In genomic region chr5:98181686-98182602, GRCm38 (mm10) we compare ENCODE assay signal across 11 mouse cellular contexts. TPM values are rescaled to one million over a fixed set of nuclear protein-coding genes. Genes with fewer than 3 reads are reported as not detected.
A peak's percentile ranks its signal among the peaks of the same experiment; 100 is the strongest.
DNase-seq lines count a peak whose midpoint lies in the region; ATAC-seq and TF ChIP-seq lines count a peak whose summit lies in the region.
"Had no signal": no experiment of that assay in that cellular context is flagged by ENCODE, and none has a peak within 500 bp of the region (broad histone marks: within the 10 kb centered on the region; RNA-seq: fewer than 3 reads in every experiment).

No protein-coding gene starts in this region.

- 4% methylated on average over 16 of the region's 16 CpGs for WGBS in heart, embryonic 12.5 days
- WGBS in heart, adult 2 months = 17% methylated on average over 16 of the region's 16 CpGs
- WGBS in forebrain, postnatal 0 days = 4% methylated on average over 16 of the region's 16 CpGs
- WGBS in midbrain, embryonic 12.5 days = 1% methylated on average over 16 of the region's 16 CpGs

- TF ChIP-seq CTCF in heart, adult 2 months (IDR thresholded peaks at IDR 0.05) = no peak
- no peak for TF ChIP-seq CTCF in forebrain, postnatal 0 days (IDR thresholded peaks at IDR 0.05; ENCODE audit: low read depth)

- no peak overlapping the region for H3K4me2 ChIP-seq in heart, embryonic 12.5 days
- peak overlapping the region; percentile 83 for H3K4me2 ChIP-seq in forebrain, postnatal 0 days (ENCODE audit: low read depth)
- peak overlapping the region; percentile 51 for H3K4me2 ChIP-seq in midbrain, embryonic 12.5 days (replicated peaks)
- H3K4me2 ChIP-seq: liver, embryonic 15.5 days had no signal

- no peaks in the 10 kb centered on the region for H3K36me3 ChIP-seq in heart, embryonic 12.5 days
- no peaks in the 10 kb centered on the region for H3K36me3 ChIP-seq in heart, adult 2 months (ENCODE audit: control insufficient read depth, insufficient read depth, low read length)
- no peaks in the 10 kb centered on the region for H3K36me3 ChIP-seq in forebrain, postnatal 0 days (ENCODE audit: insufficient read depth)
- H3K36me3 ChIP-seq in midbrain, embryonic 12.5 days = no peaks in the 10 kb centered on the region
- H3K36me3 ChIP-seq: liver, embryonic 15.5 days had no signal

- no peak for DNase-seq in heart, adult 2 months
- peak; percentile 63 for DNase-seq in embryo, embryonic 10.5 days (ENCODE audit: low spot score)
- DNase-seq in forebrain, postnatal 0 days = peak; percentile 62
- no peak for DNase-seq in left cerebral cortex, postnatal 14 days (ENCODE audit: low spot score in 2 of 2)
- DNase-seq in adrenal gland, adult (ENCODE audit: inconsistent age in 2 of 2, low spot score in 1 of 2) = no peak
- DNase-seq: gastrocnemius, postnatal 10 days; kidney, postnatal 36 days had no signal

- H3K79me2 ChIP-seq in heart, adult 2 months (replicated peaks; ENCODE audit: control insufficient read depth, insufficient read depth, low read length) = no peaks in the 10 kb centered on the region

- no peak overlapping the region for H3K9ac ChIP-seq in heart, embryonic 12.5 days
- H3K9ac ChIP-seq in heart, adult 2 months (ENCODE audit: low read depth, low read length) = no peak overlapping the region
- H3K9ac ChIP-seq in forebrain, postnatal 0 days = peak overlapping the region; percentile 65
- peak overlapping the region; percentile 51 for H3K9ac ChIP-seq in midbrain, embryonic 12.5 days (replicated peaks)
- H3K9ac ChIP-seq: liver, embryonic 15.5 days had no signal

- ATAC-seq in heart, embryonic 12.5 days (ENCODE audit: insufficient number of reproducible peaks, low FRiP score) = no peak
- no peak for ATAC-seq in forebrain, postnatal 0 days
- peak; percentile 38 for ATAC-seq in midbrain, embryonic 12.5 days (ENCODE audit: low FRiP score, low read depth)
- ATAC-seq in frontal cortex, adult (ENCODE audit: low TSS enrichment) = no peak

- no peak for TF ChIP-seq POLR2A in heart, adult 2 months (IDR thresholded peaks at IDR 0.05; ENCODE audit: insufficient read depth, low read depth, low read length)

- no peak for TF ChIP-seq EP300 in heart, adult 2 months (IDR thresholded peaks at IDR 0.05; ENCODE audit: insufficient read depth, low read depth, low read length)

- intact Hi-C loops in heart, adult 2 months (cut with DNase I) = loop anchor here (5.0 to 10.0 kb wide), 2 partner anchors 145 to 477 kb away; partner anchors contain the start of gene Cfap299
- intact Hi-C loops in left cerebral cortex, postnatal 14 days (cut with DNase I) = loop anchor here (10.0 kb wide), 1 partner anchor 537 kb away; no protein-coding TSS in a partner anchor

- H3K4me3 ChIP-seq in heart, embryonic 12.5 days = peak overlapping the region; percentile 28; the same call in 1 of the 2 replicates
- H3K4me3 ChIP-seq in heart, adult 2 months = no peak overlapping the region; the same call in 1 of the 2 replicates
- peak overlapping the region; percentile 51 for H3K4me3 ChIP-seq in forebrain, postnatal 0 days (ENCODE audit: low read depth, low read length)
- H3K4me3 ChIP-seq in midbrain, embryonic 12.5 days = peak overlapping the region; percentile 42
- H3K4me3 ChIP-seq: liver, embryonic 15.5 days had no signal

- H3K9me3 ChIP-seq in heart, embryonic 12.5 days (replicated peaks) = no peaks in the 10 kb centered on the region
- no peaks in the 10 kb centered on the region for H3K9me3 ChIP-seq in forebrain, postnatal 0 days (ENCODE audit: low read length)
- no peaks in the 10 kb centered on the region for H3K9me3 ChIP-seq in midbrain, embryonic 12.5 days
- H3K9me3 ChIP-seq: liver, embryonic 15.5 days had no signal

- peaks cover 25% of the 10 kb centered on the region for H3K4me1 ChIP-seq in heart, embryonic 12.5 days (replicated peaks)
- no peaks in the 10 kb centered on the region; the same call in 1 of the 2 replicates for H3K4me1 ChIP-seq in heart, adult 2 months (ENCODE audit: control insufficient read depth, insufficient read depth, low read length)
- 0 out of 2 replicates have a peak, but pooled peaks cover 3% of the 10 kb centered on the region for H3K4me1 ChIP-seq in forebrain, postnatal 0 days (ENCODE audit: insufficient read depth)
- peaks cover 58% of the 10 kb centered on the region for H3K4me1 ChIP-seq in midbrain, embryonic 12.5 days

- no peak overlapping the region for H3K27ac ChIP-seq in heart, embryonic 12.5 days (ENCODE audit: poor library complexity, severe bottlenecking)
- no peak overlapping the region for H3K27ac ChIP-seq in heart, adult 2 months
- H3K27ac ChIP-seq in forebrain, postnatal 0 days (ENCODE audit: low read depth, low read length) = peak overlapping the region; percentile 81
- H3K27ac ChIP-seq in midbrain, embryonic 12.5 days (replicated peaks) = peak overlapping the region; percentile 74
- H3K27ac ChIP-seq: liver, embryonic 15.5 days had no signal

- peaks cover 78% of the 10 kb centered on the region for H3K27me3 ChIP-seq in heart, embryonic 12.5 days (replicated peaks)
- peaks cover 36% of the 10 kb centered on the region for H3K27me3 ChIP-seq in heart, adult 2 months (ENCODE audit: control insufficient read depth, insufficient read depth, low read length)
- peaks cover 29% of the 10 kb centered on the region for H3K27me3 ChIP-seq in forebrain, postnatal 0 days (ENCODE audit: insufficient read depth, low read length)
- peaks cover 80% of the 10 kb centered on the region for H3K27me3 ChIP-seq in midbrain, embryonic 12.5 days

RNA-seq across cellular contexts. Expression of gene Prdm8, which starts 14.9 kb away (rescaled TPM):
- polyA plus RNA-seq in heart, embryonic 12.5 days (2016; fragmentation: Nextera tagmentation; extraction: Ambion mirVana) = not detected in 2 replicates
- total RNA-seq in heart, adult 2 months (2021) = under 1 TPM; 0.18 to 0.29 TPM
- polyA plus RNA-seq in heart, adult 2 months (2012; rRNA removed) = 0.09 and 0.10 TPM in 2 replicates
- total RNA-seq in forebrain, postnatal 0 days (2014; rRNA removed) = 17.5 and 25.6 TPM in 2 replicates
- 1.8 and 2.4 TPM in 2 replicates for polyA plus RNA-seq in forebrain, postnatal 0 days (2015; fragmentation: Nextera tagmentation; extraction: Ambion mirVana)
- polyA plus RNA-seq in midbrain, embryonic 12.5 days (2016; fragmentation: Nextera tagmentation; extraction: Ambion mirVana) = 1.7 and 3.3 TPM in 2 replicates
- total RNA-seq in left cerebral cortex, postnatal 14 days (2021) = 10 to 100 TPM; 44.0 to 45.1 TPM
- polyA plus RNA-seq: liver, embryonic 15.5 days had no signal

Comparison
In these comparisons a context has a peak if more than half of its experiments do, and no peak if none do; other contexts are left out.
1. H3K27ac ChIP-seq: peak in forebrain, postnatal 0 days (single experiment) and midbrain, embryonic 12.5 days (single experiment); none in heart, embryonic 12.5 days (single experiment) and heart, adult 2 months (single experiment).
2. H3K9ac ChIP-seq: peak in forebrain, postnatal 0 days (single experiment) and midbrain, embryonic 12.5 days (single experiment); none in heart, embryonic 12.5 days (single experiment) and heart, adult 2 months (single experiment).
3. DNase-seq: peak in embryo, embryonic 10.5 days (single experiment) and forebrain, postnatal 0 days (single experiment); none in heart, adult 2 months (0 of 2), left cerebral cortex, postnatal 14 days (0 of 2) and adrenal gland, adult (0 of 2).